Mouse (Mus musculus) heart, adult 11 months (tissue): Measurements from ENCODE around the gene Olfr802.

Experiments
- DNase-seq: peaks from one replicate; pipeline ENCODE4 v3.0.0; 2022

Gene Olfr802

DNA sequence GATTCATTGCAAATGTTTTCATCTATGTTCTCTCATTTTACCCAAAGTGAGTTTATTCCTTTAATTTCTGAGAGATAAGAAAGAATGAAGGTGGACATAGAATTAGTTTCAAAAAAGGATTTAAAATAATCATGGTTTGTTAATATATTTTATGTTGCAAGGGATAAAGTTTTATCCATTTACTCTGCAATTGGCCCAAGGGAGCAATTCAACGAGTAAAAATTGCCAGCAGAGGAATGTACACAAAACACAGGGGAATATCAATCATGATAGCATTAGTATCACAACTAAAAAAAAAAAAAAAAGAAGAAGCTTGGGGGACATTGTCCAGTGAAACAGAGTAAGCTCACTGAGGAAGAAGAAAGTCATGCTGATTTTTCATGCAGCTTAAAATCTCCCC is at the start of gene Olfr802:
Gene Olfr802, minus strand, starts transcription at position 101 of the 400 bp plus-strand sequence.
- DNase-seq = no peak

DNA sequence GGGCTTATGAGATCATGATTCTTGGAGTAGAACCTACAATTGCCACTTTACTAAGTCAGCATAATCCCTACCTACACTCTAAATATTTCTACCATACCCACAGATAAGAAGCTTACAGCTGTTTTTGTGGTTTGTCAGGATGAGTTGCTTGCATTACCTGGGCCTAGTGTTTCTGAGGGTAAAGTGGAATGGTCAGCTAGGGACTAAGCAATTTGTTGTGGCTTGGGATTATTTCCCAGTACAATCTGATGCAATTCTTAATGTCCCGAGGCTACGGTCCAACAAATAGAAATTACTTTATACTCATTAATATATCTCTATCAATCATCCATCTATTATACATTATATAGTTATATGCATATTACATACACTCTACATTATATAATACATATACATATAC is 41.3 kb upstream of the Olfr802 start, which contains the start of gene Olfr805:
Gene Olfr805, minus strand, starts transcription at position 101 of the 400 bp plus-strand sequence.
- no peak for DNase-seq

DNA sequence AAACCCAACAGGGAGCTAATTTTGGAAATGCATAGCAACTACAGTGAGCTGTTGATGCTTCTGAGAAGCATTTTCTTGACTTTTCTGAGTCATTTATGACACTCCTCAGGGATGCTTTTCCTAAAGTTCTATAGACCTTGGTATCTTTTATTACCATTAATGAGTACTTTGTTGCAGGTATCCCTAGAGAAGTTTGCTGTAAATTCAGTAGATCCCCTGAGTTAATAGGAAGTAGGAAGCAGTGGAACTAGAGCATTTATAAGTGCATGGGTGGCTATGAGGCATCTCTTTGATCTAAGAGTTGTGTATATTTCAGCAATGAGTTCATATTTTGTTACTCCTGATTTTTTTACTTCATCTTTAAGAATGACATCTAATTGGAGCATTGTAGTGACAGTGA is 14.9 kb upstream of the Olfr802 start, which contains the start of gene Olfr804:
Gene Olfr804, plus strand, starts transcription at position 301 of the 400 bp plus-strand sequence.
- DNase-seq = no peak

DNA sequence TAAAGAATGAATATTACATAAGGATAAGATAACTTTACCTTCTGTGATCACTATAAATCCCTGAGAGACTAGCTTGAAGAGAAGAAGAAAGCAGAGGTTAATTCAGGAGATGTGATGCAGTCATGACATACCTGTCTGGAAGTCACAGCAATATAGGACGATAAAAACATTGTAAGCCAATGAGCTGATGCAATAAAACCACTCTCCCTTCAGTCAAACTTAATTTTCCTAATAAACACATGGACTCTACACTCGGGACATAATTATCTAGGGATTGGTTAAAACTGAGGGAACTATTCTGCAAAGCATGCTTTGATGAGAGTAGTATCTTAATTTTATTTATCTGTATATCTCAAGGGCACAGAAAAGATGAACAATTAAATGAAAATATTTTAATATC is 6.2 kb upstream of the Olfr802 start, which contains the start of gene Olfr803:
Gene Olfr803, minus strand, starts transcription at position 101 of the 400 bp plus-strand sequence.
- no peak for DNase-seq

DNA sequence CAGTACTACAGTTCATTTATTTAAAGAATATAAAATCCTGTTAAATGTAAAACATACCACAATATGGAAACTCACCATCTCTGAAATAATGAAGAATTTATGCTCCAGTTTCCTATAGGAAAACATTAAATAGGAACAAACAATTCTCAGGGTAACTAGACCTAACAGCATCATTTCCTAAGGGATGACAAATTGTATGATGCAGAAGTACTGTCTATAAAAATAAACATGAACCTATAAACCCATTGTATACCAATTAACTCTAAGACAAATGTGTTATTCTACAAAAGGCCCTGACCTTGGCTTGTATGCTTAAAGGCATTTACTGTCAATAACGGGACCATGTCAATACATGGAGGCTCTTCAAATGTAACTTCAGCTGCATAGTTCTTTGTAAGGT is 14.2 kb downstream of the Olfr802 start, which contains the start of gene Olfr801:
Gene Olfr801, minus strand, starts transcription at position 101 of the 400 bp plus-strand sequence.
- no peak for DNase-seq

DNA sequence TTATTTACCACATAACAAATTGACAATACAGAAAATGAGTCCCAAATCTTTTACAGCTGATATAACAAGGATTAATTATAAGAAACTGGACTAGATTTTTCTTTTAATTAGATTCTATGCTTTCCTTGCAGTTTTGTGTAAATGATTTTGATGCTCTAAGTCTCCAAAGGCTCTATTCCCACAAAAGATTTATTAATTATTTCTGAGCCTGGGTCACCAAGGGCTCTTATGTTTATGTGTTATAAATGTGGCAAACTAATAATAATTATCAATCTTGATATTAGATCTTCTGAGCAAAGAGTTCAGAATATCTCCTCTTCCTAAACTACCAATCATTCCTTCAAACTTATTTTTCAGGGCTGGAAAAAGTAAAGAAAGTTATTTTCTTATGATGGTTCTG is 30.6 kb downstream of the Olfr802 start, which contains the start of gene Olfr800:
Gene Olfr800, plus strand, starts transcription at position 301 of the 400 bp plus-strand sequence.
- DNase-seq = no peak

DNA sequence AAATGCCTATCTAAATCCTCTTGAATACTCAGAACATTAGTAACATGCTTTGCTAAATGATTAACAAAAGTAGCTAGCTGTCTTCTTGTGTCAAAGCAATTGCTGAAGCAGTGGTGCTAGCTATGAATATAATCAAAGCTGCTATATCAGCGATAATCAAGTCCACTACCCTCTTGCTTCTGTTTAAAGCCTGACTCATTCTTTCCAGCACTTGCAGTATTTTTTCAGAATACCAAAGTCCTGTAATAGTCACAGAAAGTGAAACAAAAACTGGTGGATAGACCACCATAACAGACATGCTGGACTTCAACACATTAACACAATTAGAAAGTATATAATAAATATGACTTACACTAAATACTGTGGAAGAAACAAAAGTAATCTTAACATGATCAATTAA is 36.2 kb downstream of the Olfr802 start:
- DNase-seq = no peak

DNA sequence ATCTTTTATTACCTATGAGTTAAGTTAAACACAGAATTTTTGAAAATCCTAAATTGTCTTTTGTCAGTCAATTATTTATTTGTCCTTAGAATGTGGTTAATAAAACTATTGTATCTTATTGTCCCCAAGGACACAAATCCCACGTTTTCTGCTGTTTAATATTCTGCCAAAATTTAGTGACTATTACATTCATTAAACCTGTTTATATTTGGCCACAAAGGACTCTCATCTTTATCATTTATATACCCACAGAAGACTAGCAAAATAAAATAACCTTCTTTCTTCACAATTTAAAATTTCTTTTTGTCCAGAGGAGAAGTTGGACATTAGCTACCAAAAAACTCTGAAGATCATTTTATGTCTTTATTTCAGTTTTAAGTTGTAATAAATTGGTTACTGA is 50.8 kb downstream of the Olfr802 start, which contains the start of gene Olfr799:
Gene Olfr799, plus strand, starts transcription at position 301 of the 400 bp plus-strand sequence.
- no peak for DNase-seq

DNA sequence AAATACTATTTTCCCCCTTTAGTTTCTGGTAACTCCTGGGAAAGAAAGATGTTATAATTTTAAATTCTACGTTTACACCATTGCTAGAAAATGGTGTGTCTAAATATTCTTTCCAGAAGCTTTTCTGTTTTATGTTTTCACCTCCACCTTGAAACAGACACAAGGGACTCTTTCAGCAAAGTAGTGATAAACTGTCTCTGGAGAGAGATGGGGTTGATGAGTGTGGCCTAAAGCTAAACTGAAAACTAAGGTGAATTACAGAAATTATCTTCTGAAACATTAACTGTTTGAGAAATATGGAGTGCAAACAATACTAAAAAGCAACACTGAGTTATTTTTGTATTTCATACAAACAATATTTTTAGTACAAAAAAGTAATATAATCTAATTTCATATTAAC is 60.1 kb downstream of the Olfr802 start, which contains the start of gene Olfr798:
Gene Olfr798, minus strand, starts transcription at position 101 of the 400 bp plus-strand sequence.
- no peak for DNase-seq
